Mouse (Mus musculus) cerebellum, postnatal 4 days (tissue): ENCODE measurements around the gene Olfr115.

Experiments used
- DNase-seq, 2 experiments: peaks; one replicate each; pipeline ENCODE4 v3.0.0; 2022; ENCODE audit warnings: low spot score in 2 of 2, mixed read lengths in 1 of 2

Olfr115 gene

GRCm38 (mm10) chr17:37627009-37627408 lies at the start of gene Olfr115, which contains the start of gene Olfr116:
Gene Olfr115, minus strand, starts transcription at chr17:37627109.
Gene Olfr116, minus strand, starts transcription at chr17:37627199.
- no peak for DNase-seq

- DNase-seq, result no peak
Measured at GRCm38 (mm10) chr17:37666688-37667087, 39.8 kb upstream of the Olfr115 start, which contains the start of gene Olfr118. Gene Olfr118, plus strand, starts transcription at chr17:37666988.

- no peak for DNase-seq
Measured at GRCm38 (mm10) chr17:37663682-37664081, 36.8 kb upstream of the Olfr115 start, which contains the start of gene Olfr117. Gene Olfr117, minus strand, starts transcription at chr17:37663782.

GRCm38 (mm10) chr17:37592643-37593042 lies 34.3 kb downstream of the Olfr115 start, which contains the start of gene Olfr114:
Gene Olfr114, minus strand, starts transcription at chr17:37592743.
- no peak for DNase-seq

- no peak for DNase-seq
Measured at GRCm38 (mm10) chr17:37577563-37577962, 49.3 kb downstream of the Olfr115 start, which contains the start of gene Olfr113. Gene Olfr113, minus strand, starts transcription at chr17:37577663.

GRCm38 (mm10) chr17:37569351-37569750 lies 57.6 kb downstream of the Olfr115 start, which contains the start of gene Olfr112:
Gene Olfr112, minus strand, starts transcription at chr17:37569451.
- DNase-seq, result no peak
